Mouse (Mus musculus) layer of hippocampus, postnatal 25 days (tissue): ENCODE measurements at regions not wholly inside any gene's neighbourhood (a gene's known extent, or its start where the extent isn't known, plus 50 kb on each side); places are given as distances from the start of the nearest gene placed in this dataset.

Experiments
- DNase-seq, 2 experiments: peaks; one replicate each; pipeline ENCODE4 v3.0.0; 2022; ENCODE audit warnings: mixed read lengths in 2 of 2, low spot score in 1 of 2; ENCODE audit errors: extremely low spot score in 1 of 2

GRCm38 (mm10) chr2:178885686-178886085 lies 455.4 kb downstream of the Cdh26 start:
- peak in 1 of 2 experiments; percentile 47 for DNase-seq

GRCm38 (mm10) chr2:178888704-178889103 lies 458.4 kb downstream of the Cdh26 start:
- no peak for DNase-seq

- no peak for DNase-seq
Observed at GRCm38 (mm10) chr2:178902397-178902796, 472.1 kb downstream of the Cdh26 start.

- DNase-seq, result no peak
Observed at GRCm38 (mm10) chr2:178909325-178909724, 479.0 kb downstream of the Cdh26 start.

- no peak for DNase-seq
Observed at GRCm38 (mm10) chr2:178911646-178912045, 481.3 kb downstream of the Cdh26 start.

GRCm38 (mm10) chr2:178916316-178917033 lies 486.1 kb downstream of the Cdh26 start:
- no peak for DNase-seq

- no peak for DNase-seq
Observed at GRCm38 (mm10) chr2:178924456-178925115, 494.3 kb downstream of the Cdh26 start.

- no peak for DNase-seq
Observed at GRCm38 (mm10) chr2:178927038-178927660, 496.8 kb downstream of the Cdh26 start.

- no peak for DNase-seq
Observed at GRCm38 (mm10) chr2:178929033-178929432, 498.7 kb downstream of the Cdh26 start.

- no peak for DNase-seq
Observed at GRCm38 (mm10) chr2:178930125-178930524, 499.8 kb downstream of the Cdh26 start.

GRCm38 (mm10) chr2:178948471-178948870 lies 493.8 kb upstream of the Cdh4 start:
- DNase-seq, result no peak

- DNase-seq, result no peak
Observed at GRCm38 (mm10) chr2:178949103-178949502, 493.1 kb upstream of the Cdh4 start.

GRCm38 (mm10) chr2:178950304-178950703 lies 491.9 kb upstream of the Cdh4 start:
- DNase-seq, result no peak

- no peak for DNase-seq
Observed at GRCm38 (mm10) chr2:178954420-178955067, 487.7 kb upstream of the Cdh4 start.

GRCm38 (mm10) chr2:178958829-178959228 lies 483.4 kb upstream of the Cdh4 start:
- no peak for DNase-seq

GRCm38 (mm10) chr2:178959603-178960002 lies 482.6 kb upstream of the Cdh4 start:
- DNase-seq, result no peak

GRCm38 (mm10) chr2:178967584-178968365 lies 474.5 kb upstream of the Cdh4 start:
- no peak for DNase-seq

- DNase-seq, result no peak
Observed at GRCm38 (mm10) chr2:178969732-178970131, 472.5 kb upstream of the Cdh4 start.

GRCm38 (mm10) chr2:178975366-178975765 lies 466.9 kb upstream of the Cdh4 start:
- no peak for DNase-seq

- no peak for DNase-seq
Observed at GRCm38 (mm10) chr2:178976046-178976445, 466.2 kb upstream of the Cdh4 start.
